Mouse (Mus musculus) spleen, adult 12 weeks (tissue): ENCODE data around the gene Il31ra.
A peak's percentile ranks its signal among the peaks of the same experiment; 100 is the strongest.
"Not testable (repeated sequence)": the region's sequence is repeated elsewhere in the genome, so short reads cannot be mapped to it uniquely, and the experiment has no call there.

ENCODE experiments used
- DNase-seq: peaks from one replicate; pipeline ENCODE4 v3.0.0; 2022; ENCODE audit warnings: low spot score

Gene Il31ra

GRCm38 (mm10) chr13:112594260-112594659 lies at the start of gene Il31ra:
TSS of gene Il31ra (minus strand) at chr13:112594360.
- DNase-seq: not testable (repeated sequence)

- DNase-seq: no peak
These were observed 48.7 kb upstream of the Il31ra start for GRCm38 (mm10) chr13:112642897-112643296.

- DNase-seq: peak; percentile 41
These were observed 45.0 kb upstream of the Il31ra start for GRCm38 (mm10) chr13:112639111-112639510.

GRCm38 (mm10) chr13:112636498-112636897 lies 42.3 kb upstream of the Il31ra start:
- DNase-seq: no peak

GRCm38 (mm10) chr13:112635174-112635837 lies 41.1 kb upstream of the Il31ra start:
- DNase-seq: no peak

- DNase-seq: no peak
These were observed 31.4 kb upstream of the Il31ra start for GRCm38 (mm10) chr13:112625566-112625965.

- DNase-seq: no peak
These were observed 30.5 kb upstream of the Il31ra start for GRCm38 (mm10) chr13:112624622-112625021.

- DNase-seq: no peak
These were observed 29.5 kb upstream of the Il31ra start for GRCm38 (mm10) chr13:112623656-112624055.

GRCm38 (mm10) chr13:112621592-112621991 lies 27.4 kb upstream of the Il31ra start:
- no peak for DNase-seq

GRCm38 (mm10) chr13:112608606-112609005 lies 14.4 kb upstream of the Il31ra start:
- no peak for DNase-seq

GRCm38 (mm10) chr13:112604411-112604810 lies 10.3 kb upstream of the Il31ra start:
- DNase-seq: no peak

- no peak for DNase-seq
These were observed 9.7 kb upstream of the Il31ra start for GRCm38 (mm10) chr13:112603839-112604238.

GRCm38 (mm10) chr13:112602607-112603006 lies 8.4 kb upstream of the Il31ra start:
- DNase-seq: no peak

GRCm38 (mm10) chr13:112590254-112590653 lies 3.9 kb downstream of the Il31ra start:
- no peak for DNase-seq

GRCm38 (mm10) chr13:112589625-112590024 lies 4.5 kb downstream of the Il31ra start:
- no peak for DNase-seq

- DNase-seq: no peak
These were observed 9.5 kb downstream of the Il31ra start for GRCm38 (mm10) chr13:112584556-112585237.

GRCm38 (mm10) chr13:112582291-112582690 lies 11.9 kb downstream of the Il31ra start:
- no peak for DNase-seq

- no peak for DNase-seq
These were observed 12.4 kb downstream of the Il31ra start for GRCm38 (mm10) chr13:112581796-112582195.

GRCm38 (mm10) chr13:112580590-112581320 lies 13.4 kb downstream of the Il31ra start:
- no peak for DNase-seq

GRCm38 (mm10) chr13:112578041-112578440 lies 16.1 kb downstream of the Il31ra start:
- DNase-seq: peak; percentile 100

GRCm38 (mm10) chr13:112573800-112574199 lies 20.4 kb downstream of the Il31ra start:
- DNase-seq: no peak

- DNase-seq: no peak
These were observed 23.4 kb downstream of the Il31ra start for GRCm38 (mm10) chr13:112570768-112571167.

GRCm38 (mm10) chr13:112569606-112570005 lies 24.6 kb downstream of the Il31ra start:
- no peak for DNase-seq
